Comparison of ENCODE assay signal across 11 mouse cellular contexts in the genomic region with DNA sequence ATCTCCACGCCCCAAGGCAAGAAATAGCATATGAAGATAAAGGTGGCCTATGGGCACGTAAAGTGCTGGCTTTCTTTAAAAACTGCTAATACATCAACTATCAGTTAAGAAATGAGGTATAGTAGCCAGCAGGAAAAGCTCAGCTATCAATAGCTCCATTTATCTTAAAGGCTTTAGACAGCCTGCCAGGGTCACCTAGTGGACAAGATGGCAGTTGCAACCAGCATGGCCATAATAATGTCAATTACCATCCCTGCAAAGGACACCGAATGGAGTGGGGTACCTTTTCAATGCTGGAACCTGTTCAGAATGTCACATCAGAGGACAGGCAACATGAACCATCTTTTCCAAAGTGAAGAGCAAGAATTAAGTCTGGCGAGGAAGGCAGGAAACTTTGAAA. TPM values are rescaled to one million over a fixed set of nuclear protein-coding genes. Genes with fewer than 3 reads are reported as not detected.
DNase-seq lines count a peak whose midpoint lies in the region; ATAC-seq and TF ChIP-seq lines count a peak whose summit lies in the region.
"Had no signal": no experiment of that assay in that cellular context is flagged by ENCODE, and none has a peak within 500 bp of the region (broad histone marks: within the 10 kb centered on the region; RNA-seq: fewer than 3 reads in every experiment).

No protein-coding gene starts in this region.

- 76% methylated on average over 4 of the region's 4 CpGs for WGBS in hindbrain, postnatal 0 days
- WGBS in hindbrain, embryonic 10.5 days: 74% methylated on average over 4 of the region's 4 CpGs

- H3K4me1 ChIP-seq in hindbrain, postnatal 0 days (ENCODE audit: insufficient read depth, low read length): no peaks in the 10 kb centered on the region
- no peaks in the 10 kb centered on the region for H3K4me1 ChIP-seq in hindbrain, embryonic 10.5 days (replicated peaks)
- H3K4me1 ChIP-seq: liver, embryonic 13.5 days; neural tube, embryonic 13.5 days had no signal

- peak; percentile 31 for DNase-seq in hindbrain, postnatal 0 days (ENCODE audit: low spot score)
- DNase-seq in hindbrain, embryonic 10.5 days (ENCODE audit: low spot score): no peak
- peak; percentile 50 for DNase-seq in urinary bladder, postnatal 14 days (ENCODE audit: low spot score)
- no peak for DNase-seq in urinary bladder, postnatal 36 days (ENCODE audit: low spot score in 2 of 2)
- DNase-seq in embryo, embryonic 10.5 days (ENCODE audit: low spot score): peak; percentile 36
- DNase-seq in spleen, adult 12 weeks (ENCODE audit: low spot score): no peak
- no peak for DNase-seq in layer of hippocampus, adult 8-10 months (ENCODE audit: low spot score in 2 of 2)
- DNase-seq: liver, embryonic 13.5 days had no signal

- H3K27ac ChIP-seq in hindbrain, postnatal 0 days: no peak overlapping the region
- no peak overlapping the region for H3K27ac ChIP-seq in hindbrain, embryonic 10.5 days
- H3K27ac ChIP-seq: liver, embryonic 13.5 days; neural tube, embryonic 13.5 days had no signal

- ATAC-seq in hindbrain, postnatal 0 days: no peak

- peak; percentile 72 for TF ChIP-seq CTCF in hindbrain, postnatal 0 days (IDR thresholded peaks at IDR 0.05; ENCODE audit: low read depth)

- no peaks in the 10 kb centered on the region for H3K27me3 ChIP-seq in hindbrain, postnatal 0 days (ENCODE audit: insufficient read depth, low read length)
- H3K27me3 ChIP-seq in hindbrain, embryonic 10.5 days (ENCODE audit: insufficient read depth, poor library complexity, severe bottlenecking): 0 out of 2 replicates have a peak, but pooled peaks cover 4% of the 10 kb centered on the region
- H3K27me3 ChIP-seq: liver, embryonic 13.5 days; neural tube, embryonic 13.5 days had no signal

- no peaks in the 10 kb centered on the region for H3K9me3 ChIP-seq in hindbrain, postnatal 0 days (ENCODE audit: low read length)
- H3K9me3 ChIP-seq in hindbrain, embryonic 10.5 days: peaks cover 5% of the 10 kb centered on the region
- H3K9me3 ChIP-seq: liver, embryonic 13.5 days had no signal

- no peak overlapping the region for H3K4me3 ChIP-seq in hindbrain, postnatal 0 days (ENCODE audit: low read length)
- H3K4me3 ChIP-seq in hindbrain, embryonic 10.5 days: no peak overlapping the region
- H3K4me3 ChIP-seq: liver, embryonic 13.5 days; neural tube, embryonic 13.5 days had no signal

- H3K4me2 ChIP-seq in hindbrain, postnatal 0 days (ENCODE audit: low read depth, low read length): no peak overlapping the region
- H3K4me2 ChIP-seq: liver, embryonic 13.5 days; neural tube, embryonic 13.5 days had no signal

- no peaks in the 10 kb centered on the region for H3K36me3 ChIP-seq in hindbrain, postnatal 0 days (ENCODE audit: insufficient read depth, low read length)
- no peaks in the 10 kb centered on the region for H3K36me3 ChIP-seq in hindbrain, embryonic 10.5 days
- H3K36me3 ChIP-seq: liver, embryonic 13.5 days; neural tube, embryonic 13.5 days had no signal

- no peak overlapping the region for H3K9ac ChIP-seq in hindbrain, postnatal 0 days (replicated peaks; ENCODE audit: low read length)
- H3K9ac ChIP-seq: liver, embryonic 13.5 days; neural tube, embryonic 13.5 days had no signal

RNA-seq across cellular contexts. Expression of a gene that starts 10.8 kb away (rescaled TPM):
- total RNA-seq in hindbrain, postnatal 0 days (2014; rRNA removed): 5.2 and 7.2 TPM in 2 replicates
- 5.5 and 6.1 TPM in 2 replicates for polyA plus RNA-seq in hindbrain, postnatal 0 days (2015; fragmentation: Nextera tagmentation; extraction: Ambion mirVana)
- 4.4 and 6.1 TPM in 2 replicates for polyA plus RNA-seq in hindbrain, embryonic 10.5 days (2016; fragmentation: Nextera tagmentation; extraction: Ambion mirVana)
- 1 to 10 TPM; 1.5 to 2.6 (median 1.8) TPM for total RNA-seq in layer of hippocampus, adult 8-10 months (2022)

RNA-seq across cellular contexts. Expression of a gene that starts 19.9 kb away (rescaled TPM):
- 13.7 and 18.3 TPM in 2 replicates for total RNA-seq in hindbrain, postnatal 0 days (2014; rRNA removed)
- polyA plus RNA-seq in hindbrain, postnatal 0 days (2015; fragmentation: Nextera tagmentation; extraction: Ambion mirVana): 14.8 and 17.8 TPM in 2 replicates
- polyA plus RNA-seq in hindbrain, embryonic 10.5 days (2016; fragmentation: Nextera tagmentation; extraction: Ambion mirVana): 23.6 and 23.7 TPM in 2 replicates
- total RNA-seq in layer of hippocampus, adult 8-10 months (2022): 10 to 100 TPM; 21.2 to 31.8 (median 24.3) TPM

RNA-seq across cellular contexts. Expression of a gene that starts 37.7 kb away (rescaled TPM):
- 0.36 and 0.37 TPM in 2 replicates for total RNA-seq in hindbrain, postnatal 0 days (2014; rRNA removed)
- 0.36 and 0.82 TPM in 2 replicates for polyA plus RNA-seq in hindbrain, postnatal 0 days (2015; fragmentation: Nextera tagmentation; extraction: Ambion mirVana)
- polyA plus RNA-seq in hindbrain, embryonic 10.5 days (2016; fragmentation: Nextera tagmentation; extraction: Ambion mirVana): 0.36 and 0.41 TPM in 2 replicates
- 1 to 10 TPM; 1.0 to 2.4 (median 1.8) TPM for total RNA-seq in layer of hippocampus, adult 8-10 months (2022)

RNA-seq across cellular contexts. Expression of a gene that starts 56.3 kb away (rescaled TPM):
- total RNA-seq in hindbrain, postnatal 0 days (2014; rRNA removed): not detected in 2 replicates
- polyA plus RNA-seq in hindbrain, postnatal 0 days (2015; fragmentation: Nextera tagmentation; extraction: Ambion mirVana): not detected in 2 replicates
- not detected in 2 replicates for polyA plus RNA-seq in hindbrain, embryonic 10.5 days (2016; fragmentation: Nextera tagmentation; extraction: Ambion mirVana)
- not detected for total RNA-seq in layer of hippocampus, adult 8-10 months (2022)
- polyA plus RNA-seq: intestine, embryonic 14.5 days; liver, embryonic 13.5 days; neural tube, embryonic 13.5 days; testis, adult 2 months had no signal

Comparison
In these comparisons a context has a peak if more than half of its experiments do, and no peak if none do; other contexts are left out.
1. DNase-seq: peak in hindbrain, postnatal 0 days (single experiment), urinary bladder, postnatal 14 days (single experiment) and embryo, embryonic 10.5 days (single experiment); none in hindbrain, embryonic 10.5 days (single experiment), urinary bladder, postnatal 36 days (0 of 2), spleen, adult 12 weeks (single experiment) and layer of hippocampus, adult 8-10 months (0 of 2).